ENCODE assay signal across 8 mouse cellular contexts in the genomic region with DNA sequence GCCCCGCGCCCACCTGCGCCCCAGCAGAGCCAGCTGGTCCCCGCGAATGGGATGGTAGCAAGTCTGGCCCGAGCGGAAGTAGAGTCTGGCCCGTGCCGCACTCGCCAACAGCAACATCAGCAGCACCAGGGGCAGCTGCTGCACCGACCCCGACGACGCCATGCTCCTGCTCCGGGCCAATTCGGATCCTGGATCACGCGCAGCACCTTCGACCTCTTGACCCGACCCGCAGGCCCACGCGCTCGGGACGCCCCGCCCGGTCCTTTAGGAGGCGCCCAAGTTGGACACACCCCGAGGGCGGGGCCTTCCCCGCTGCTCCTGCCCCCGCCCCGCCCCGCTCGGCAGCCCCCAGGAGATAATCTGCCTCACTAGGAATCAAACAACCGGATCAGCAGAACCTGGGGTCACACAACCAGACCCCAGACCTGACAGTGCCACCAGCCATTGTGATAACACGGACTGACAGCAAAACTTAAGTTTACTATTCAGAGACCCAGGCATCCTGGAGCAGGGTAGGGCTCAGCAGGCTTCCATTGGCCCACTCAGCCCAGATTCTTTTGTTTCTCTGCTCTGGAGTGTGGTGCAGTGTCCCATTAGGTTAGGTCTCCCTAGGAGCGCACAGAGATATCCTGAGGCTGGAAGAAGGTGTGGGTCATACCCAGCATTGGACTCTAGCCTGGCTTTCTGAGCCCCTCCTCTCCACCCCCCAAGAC. TPM values are rescaled to one million over a fixed set of nuclear protein-coding genes. Genes with fewer than 3 reads are reported as not detected.
DNase-seq lines count a peak whose midpoint lies in the region; ATAC-seq lines count a peak whose summit lies in the region.

TSS of gene Ctsz (minus strand) at position 303 of the 713 bp plus-strand sequence.

- DNase-seq in MN1 (ENCODE audit: low spot score): peak; percentile 58
- peak; percentile 46 for DNase-seq in cerebellum, adult 8-10 months
- peak in 1 of 2 experiments; percentile 29 for DNase-seq in frontal cortex, adult 2 months (ENCODE audit: extremely low spot score in 1 of 2, low spot score in 1 of 2)
- DNase-seq in hindbrain, embryonic 11.5 days (ENCODE audit: low spot score): peak; percentile 76
- peak in 1 of 2 experiments; percentile 16 for DNase-seq in layer of hippocampus, postnatal 14 days (ENCODE audit: low spot score in 2 of 2)
- peak; percentile 78 for DNase-seq in lung, postnatal 10 days
- DNase-seq in ovary, postnatal 10 days (ENCODE audit: low spot score): peak; percentile 48
- DNase-seq in thymus, postnatal 25 days: peak; percentile 63

- H3K36me3 ChIP-seq in hindbrain, embryonic 11.5 days (ENCODE audit: control insufficient read depth, insufficient read depth, low read length): no peaks in the 10 kb centered on the region

- H3K4me2 ChIP-seq in hindbrain, embryonic 11.5 days (replicated peaks; ENCODE audit: low read depth, low read length): peak within 1 kb of the TSS; percentile 70

- ATAC-seq in hindbrain, embryonic 11.5 days (ENCODE audit: low FRiP score): peak; percentile 87

- H3K27ac ChIP-seq in hindbrain, embryonic 11.5 days (ENCODE audit: low read depth, low read length): no peak within 1 kb of the TSS

- H3K9ac ChIP-seq in hindbrain, embryonic 11.5 days (ENCODE audit: low read depth, low read length): peak within 1 kb of the TSS; percentile 68

- H3K4me3 ChIP-seq in hindbrain, embryonic 11.5 days (ENCODE audit: low read depth, low read length): peak within 1 kb of the TSS; percentile 41

- no peaks in the 10 kb centered on the region for H3K9me3 ChIP-seq in hindbrain, embryonic 11.5 days (ENCODE audit: control insufficient read depth, low read length)

- no peaks in the 10 kb centered on the region for H3K4me1 ChIP-seq in hindbrain, embryonic 11.5 days (replicated peaks; ENCODE audit: control insufficient read depth, insufficient read depth, low read length)

- H3K27me3 ChIP-seq in hindbrain, embryonic 11.5 days (ENCODE audit: control insufficient read depth, insufficient read depth, low read length): no peaks in the 10 kb centered on the region

- WGBS in hindbrain, embryonic 11.5 days: under 1% methylated on average over 38 of the region's 38 CpGs

RNA-seq across cellular contexts. Expression of gene Ctsz, which starts in this region (rescaled TPM):
- polyA plus RNA-seq in frontal cortex, adult 2 months (2012; rRNA removed): 71.3 and 75.2 TPM in 2 replicates
- 90.2 and 93.7 TPM in 2 replicates for polyA plus RNA-seq in hindbrain, embryonic 11.5 days (2014; fragmentation: Nextera tagmentation; extraction: Ambion mirVana)
- total RNA-seq in layer of hippocampus, postnatal 14 days (2021): 10 to 100 TPM; 20.3 to 26.8 TPM
